Mouse (Mus musculus): ENCODE measurements around the gene Tenm4. TPM values are rescaled to one million over a fixed set of nuclear protein-coding genes. Genes with fewer than 3 reads are reported as not detected.

Gene Tenm4
- polyA plus RNA-seq, 1 experiment from 2014 or later: 9.2 TPM

GRCm38 (mm10) chr7:96148191-96148590 is 22.9 kb upstream of the Tenm4 start:
- H3K4me2 ChIP-seq (ENCODE audit: low read length): no peak overlapping the region
- peaks cover 4 to 28% of the 10 kb centered on the region in 2 experiments for H3K4me1 ChIP-seq (ENCODE audit: control insufficient read depth in 2 of 2, insufficient read depth in 2 of 2, low read length in 2 of 2)
- H3K27ac ChIP-seq (replicated peaks in 1 of 2; ENCODE audit: control insufficient read depth in 1 of 2, insufficient read depth in 1 of 2, low read depth in 2 of 2, low read length in 2 of 2): peak overlapping the region in 1 of 2 experiments; percentile 72; a peak in 1 of 4 replicates
- H3K9me3 ChIP-seq (ENCODE audit: control insufficient read depth, low read length): peaks cover 4% of the 10 kb centered on the region; the same call in 1 of the 2 replicates
- no peak overlapping the region for H3K9ac ChIP-seq (ENCODE audit: low read length)
- WGBS: 74% methylated on average over 4 of the region's 4 CpGs
- ATAC-seq (ENCODE audit: insufficient number of reproducible peaks, insufficient read depth, low FRiP score, low read depth): no peak
- no peaks in the 10 kb centered on the region for H3K36me3 ChIP-seq (ENCODE audit: control insufficient read depth, insufficient read depth, low read length)
- no peaks in the 10 kb centered on the region for H3K27me3 ChIP-seq (ENCODE audit: control insufficient read depth, insufficient read depth, low read length)
- H3K4me3 ChIP-seq (ENCODE audit: control insufficient read depth in 1 of 2, insufficient read depth in 1 of 2, low read depth in 1 of 2, low read length in 2 of 2): no peak overlapping the region

DNA sequence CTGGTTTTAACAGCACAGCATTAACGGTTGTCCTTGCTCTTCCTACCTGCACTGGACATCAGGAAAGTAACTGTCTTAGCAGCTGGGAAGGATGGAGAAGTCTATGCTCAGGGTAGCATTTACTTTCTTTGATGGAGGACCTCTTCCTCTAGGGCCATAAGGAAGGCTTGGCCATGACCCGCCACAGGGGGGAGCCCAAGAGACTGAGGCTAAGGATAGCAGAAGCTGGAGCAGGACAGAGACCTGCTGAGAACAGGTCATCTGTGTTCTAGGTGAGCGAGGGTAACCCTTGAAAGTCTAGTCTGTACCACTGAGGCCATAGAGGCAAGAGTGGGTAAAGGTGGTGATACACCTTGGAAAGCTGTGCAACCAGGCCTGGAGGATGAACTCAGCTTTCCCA is 19.8 kb upstream of the Tenm4 start:
- Histone ChIP-seq H3K9me3 (ENCODE audit: control insufficient read depth, low read length) (peaks cover 4% of the 10 kb centered on the region; the same call in 1 of the 2 replicates), H3K27me3 (ENCODE audit: control insufficient read depth, insufficient read depth, low read length) (no peaks in the 10 kb centered on the region), H3K4me3 (ENCODE audit: control insufficient read depth in 1 of 2, insufficient read depth in 1 of 2, low read depth in 1 of 2, low read length in 2 of 2) (no peak overlapping the region), H3K27ac (replicated peaks in 1 of 2; ENCODE audit: control insufficient read depth in 1 of 2, insufficient read depth in 1 of 2, low read depth in 2 of 2, low read length in 2 of 2) (no peak overlapping the region), H3K9ac (ENCODE audit: low read length) (no peak overlapping the region), H3K4me2 (ENCODE audit: low read length) (no peak overlapping the region), H3K36me3 (ENCODE audit: control insufficient read depth, insufficient read depth, low read length) (no peaks in the 10 kb centered on the region), H3K4me1 (ENCODE audit: control insufficient read depth in 2 of 2, insufficient read depth in 2 of 2, low read length in 2 of 2) (peaks cover 0 to 19% of the 10 kb centered on the region in 2 experiments; a peak in 3 of 4 replicates)
- no peak for ATAC-seq (ENCODE audit: insufficient number of reproducible peaks, insufficient read depth, low FRiP score, low read depth)
- 52% methylated on average over 3 of the region's 3 CpGs for WGBS

DNA sequence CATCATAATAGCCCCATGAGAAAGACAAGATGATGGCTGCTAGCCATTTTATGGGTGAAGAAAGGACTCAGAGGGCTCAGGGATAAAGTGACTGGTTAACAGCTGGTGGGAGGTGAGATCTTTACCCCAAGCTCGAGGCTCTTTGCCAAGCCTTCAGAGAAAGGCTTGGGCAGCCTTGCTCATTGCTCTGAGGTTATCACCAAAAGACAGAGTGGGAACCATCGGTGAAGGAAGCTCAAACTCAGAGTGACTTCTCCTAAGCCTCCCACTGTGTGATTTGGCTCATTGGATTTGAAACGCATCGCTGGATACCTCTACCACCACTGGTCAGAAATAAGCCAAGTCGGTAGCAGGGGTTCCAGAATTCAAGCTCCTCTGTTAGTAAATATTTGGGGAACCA is 19.1 kb upstream of the Tenm4 start:
- H3K9me3 ChIP-seq (ENCODE audit: control insufficient read depth, low read length): no peaks in the 10 kb centered on the region
- H3K27me3 ChIP-seq (ENCODE audit: control insufficient read depth, insufficient read depth, low read length): no peaks in the 10 kb centered on the region
- WGBS: 41% methylated on average over 5 of the region's 5 CpGs
- H3K4me2 ChIP-seq (ENCODE audit: low read length): no peak overlapping the region
- H3K9ac ChIP-seq (ENCODE audit: low read length): no peak overlapping the region
- no peak overlapping the region for H3K27ac ChIP-seq (replicated peaks in 1 of 2; ENCODE audit: control insufficient read depth in 1 of 2, insufficient read depth in 1 of 2, low read depth in 2 of 2, low read length in 2 of 2)
- no peak overlapping the region for H3K4me3 ChIP-seq (ENCODE audit: control insufficient read depth in 1 of 2, insufficient read depth in 1 of 2, low read depth in 1 of 2, low read length in 2 of 2)
- no peaks in the 10 kb centered on the region for H3K36me3 ChIP-seq (ENCODE audit: control insufficient read depth, insufficient read depth, low read length)
- ATAC-seq (ENCODE audit: insufficient number of reproducible peaks, insufficient read depth, low FRiP score, low read depth): no peak
- H3K4me1 ChIP-seq (ENCODE audit: control insufficient read depth in 2 of 2, insufficient read depth in 2 of 2, low read length in 2 of 2): peaks cover 0 to 19% of the 10 kb centered on the region in 2 experiments; a peak in 3 of 4 replicates

- 34% methylated on average over 4 of the region's 4 CpGs for WGBS
Measured at GRCm38 (mm10) chr7:96152431-96152830, 18.6 kb upstream of the Tenm4 start.

DNA sequence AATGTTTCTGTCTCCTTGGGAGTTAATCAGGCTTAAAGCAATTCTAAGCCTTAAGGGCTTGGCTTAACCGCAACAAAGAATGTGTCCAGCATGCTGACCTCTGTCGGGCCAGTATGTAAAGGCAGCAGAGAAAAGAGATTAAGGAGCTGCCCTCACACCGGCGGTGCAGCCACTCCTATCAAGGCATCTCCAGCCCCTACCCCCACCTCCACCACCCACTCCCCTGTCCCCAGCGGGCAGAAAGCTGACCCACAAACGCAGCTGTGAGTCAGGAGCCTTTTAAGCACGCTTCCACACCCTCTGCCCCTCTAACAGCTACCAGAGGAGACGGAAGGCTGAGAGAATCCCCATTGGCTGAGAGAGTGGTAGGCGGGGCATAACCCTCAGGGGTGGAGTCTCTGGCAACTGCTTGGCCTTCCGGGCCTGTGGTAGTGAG is 18.1 kb upstream of the Tenm4 start:
- Histone ChIP-seq H3K27ac (replicated peaks in 1 of 2; ENCODE audit: control insufficient read depth in 1 of 2, insufficient read depth in 1 of 2, low read depth in 2 of 2, low read length in 2 of 2) (no peak overlapping the region), H3K9me3 (ENCODE audit: control insufficient read depth, low read length) (no peaks in the 10 kb centered on the region), H3K9ac (ENCODE audit: low read length) (peak overlapping the region; percentile 57), H3K4me1 (ENCODE audit: control insufficient read depth in 2 of 2, insufficient read depth in 2 of 2, low read length in 2 of 2) (peaks cover 0 to 9% of the 10 kb centered on the region in 2 experiments; a peak in 3 of 4 replicates), H3K36me3 (ENCODE audit: control insufficient read depth, insufficient read depth, low read length) (no peaks in the 10 kb centered on the region), H3K4me2 (ENCODE audit: low read length) (peak overlapping the region; percentile 58), H3K27me3 (ENCODE audit: control insufficient read depth, insufficient read depth, low read length) (no peaks in the 10 kb centered on the region), H3K4me3 (ENCODE audit: control insufficient read depth in 1 of 2, insufficient read depth in 1 of 2, low read depth in 1 of 2, low read length in 2 of 2) (peak overlapping the region; percentile 41 to 48)
- WGBS: 2% methylated on average over 10 of the region's 10 CpGs
- ATAC-seq (ENCODE audit: insufficient number of reproducible peaks, insufficient read depth, low FRiP score, low read depth): peak; percentile 83

More at GRCm38 (mm10) chr7:96152431-96152830, 18.6 kb upstream of the Tenm4 start:
- H3K27me3 ChIP-seq (ENCODE audit: control insufficient read depth, insufficient read depth, low read length): no peaks in the 10 kb centered on the region
- no peak overlapping the region for H3K27ac ChIP-seq (replicated peaks in 1 of 2; ENCODE audit: control insufficient read depth in 1 of 2, insufficient read depth in 1 of 2, low read depth in 2 of 2, low read length in 2 of 2)
- ATAC-seq (ENCODE audit: insufficient number of reproducible peaks, insufficient read depth, low FRiP score, low read depth): no peak
- H3K36me3 ChIP-seq (ENCODE audit: control insufficient read depth, insufficient read depth, low read length): no peaks in the 10 kb centered on the region
- H3K9me3 ChIP-seq (ENCODE audit: control insufficient read depth, low read length): no peaks in the 10 kb centered on the region
- H3K4me2 ChIP-seq (ENCODE audit: low read length): peak overlapping the region; percentile 58
- H3K4me3 ChIP-seq (ENCODE audit: control insufficient read depth in 1 of 2, insufficient read depth in 1 of 2, low read depth in 1 of 2, low read length in 2 of 2): peak overlapping the region in 1 of 2 experiments; percentile 41; a peak in 2 of 4 replicates
- H3K9ac ChIP-seq (ENCODE audit: low read length): peak overlapping the region; percentile 57
- peaks cover 0 to 14% of the 10 kb centered on the region in 2 experiments; a peak in 3 of 4 replicates for H3K4me1 ChIP-seq (ENCODE audit: control insufficient read depth in 2 of 2, insufficient read depth in 2 of 2, low read length in 2 of 2)

- Histone ChIP-seq H3K36me3 (ENCODE audit: control insufficient read depth, insufficient read depth, low read length) (no peaks in the 10 kb centered on the region), H3K4me3 (ENCODE audit: control insufficient read depth in 1 of 2, insufficient read depth in 1 of 2, low read depth in 1 of 2, low read length in 2 of 2) (no peak overlapping the region), H3K9ac (ENCODE audit: low read length) (no peak overlapping the region), H3K9me3 (ENCODE audit: control insufficient read depth, low read length) (no peaks in the 10 kb centered on the region), H3K4me2 (ENCODE audit: low read length) (no peak overlapping the region), H3K27me3 (ENCODE audit: control insufficient read depth, insufficient read depth, low read length) (no peaks in the 10 kb centered on the region), H3K4me1 (ENCODE audit: control insufficient read depth in 2 of 2, insufficient read depth in 2 of 2, low read length in 2 of 2) (peaks cover 0 to 4% of the 10 kb centered on the region in 2 experiments; a peak in 1 of 4 replicates), H3K27ac (replicated peaks in 1 of 2; ENCODE audit: control insufficient read depth in 1 of 2, insufficient read depth in 1 of 2, low read depth in 2 of 2, low read length in 2 of 2) (no peak overlapping the region)
- 86% methylated on average over 3 of the region's 3 CpGs for WGBS
- no peak for ATAC-seq (ENCODE audit: insufficient number of reproducible peaks, insufficient read depth, low FRiP score, low read depth)
Measured at GRCm38 (mm10) chr7:96154025-96154424, 17.0 kb upstream of the Tenm4 start.

DNA sequence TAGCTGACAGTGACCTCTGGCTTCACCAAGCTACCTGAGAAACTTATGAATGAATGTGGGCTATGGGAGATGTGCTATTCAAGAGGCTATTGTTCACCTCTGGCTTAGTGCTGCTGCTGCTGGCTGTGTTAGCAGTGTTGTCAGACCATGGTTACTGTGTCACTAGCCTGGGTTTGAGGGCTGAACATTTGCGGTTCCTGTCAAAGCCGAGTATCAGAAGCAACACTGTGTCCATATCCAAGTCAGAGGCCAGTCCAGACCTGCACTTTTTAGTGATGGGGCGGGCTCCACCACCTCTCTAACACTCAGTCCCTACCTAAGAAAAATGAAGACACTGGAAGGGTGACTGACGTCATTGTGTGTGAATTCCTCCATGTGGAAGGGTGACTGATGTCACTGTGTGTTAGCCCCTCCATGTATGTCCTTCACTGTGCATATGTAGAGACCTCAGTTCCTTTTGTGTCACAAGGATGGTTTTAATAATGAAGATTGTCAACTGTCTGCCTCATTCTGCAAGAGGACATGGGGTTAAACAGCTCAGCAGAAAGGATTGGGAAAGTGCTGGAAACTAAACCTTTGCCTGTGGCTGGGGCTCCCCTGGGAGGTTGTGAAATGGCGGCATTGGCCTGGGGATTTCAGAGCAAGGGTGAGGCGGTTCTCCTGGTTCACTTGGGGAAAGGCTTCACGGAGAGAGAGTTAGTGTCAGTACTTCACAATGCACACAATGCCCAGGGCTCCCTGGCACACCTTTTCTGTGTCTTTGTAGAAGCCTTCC is 14.4 kb upstream of the Tenm4 start:
- WGBS: 73% methylated on average over 7 of the region's 7 CpGs
- no peak overlapping the region for H3K9ac ChIP-seq (ENCODE audit: low read length)
- no peak overlapping the region for H3K4me2 ChIP-seq (ENCODE audit: low read length)
- no peak overlapping the region for H3K4me3 ChIP-seq (ENCODE audit: control insufficient read depth in 1 of 2, insufficient read depth in 1 of 2, low read depth in 1 of 2, low read length in 2 of 2)
- H3K4me1 ChIP-seq (ENCODE audit: control insufficient read depth in 2 of 2, insufficient read depth in 2 of 2, low read length in 2 of 2): peaks cover 0 to 4% of the 10 kb centered on the region in 2 experiments; a peak in 1 of 4 replicates
- no peaks in the 10 kb centered on the region for H3K27me3 ChIP-seq (ENCODE audit: control insufficient read depth, insufficient read depth, low read length)
- no peak overlapping the region for H3K27ac ChIP-seq (replicated peaks in 1 of 2; ENCODE audit: control insufficient read depth in 1 of 2, insufficient read depth in 1 of 2, low read depth in 2 of 2, low read length in 2 of 2)
- H3K36me3 ChIP-seq (ENCODE audit: control insufficient read depth, insufficient read depth, low read length): no peaks in the 10 kb centered on the region
- ATAC-seq (ENCODE audit: insufficient number of reproducible peaks, insufficient read depth, low FRiP score, low read depth): no peak
- H3K9me3 ChIP-seq (ENCODE audit: control insufficient read depth, low read length): no peaks in the 10 kb centered on the region
